Mouse (Mus musculus) right cerebral cortex, postnatal 25 days (tissue): ENCODE data around the gene Hk1.

Experiments
- DNase-seq: peaks from one replicate; pipeline ENCODE4 v3.0.0; 2022

Hk1 gene

GRCm38 (mm10) chr10:62379808-62380207 is at the start of gene Hk1:
Gene Hk1 (minus strand): TSS chr10:62379908.
- DNase-seq = no peak

GRCm38 (mm10) chr10:62425081-62425871 is 45.6 kb upstream of the Hk1 start:
- DNase-seq = no peak

- DNase-seq = no peak
Observed at GRCm38 (mm10) chr10:62422255-62422654, 42.5 kb upstream of the Hk1 start, which contains the start of gene Hkdc1. Gene Hkdc1 (minus strand): TSS chr10:62422491.

GRCm38 (mm10) chr10:62421127-62421526 is 41.4 kb upstream of the Hk1 start:
- no peak for DNase-seq

GRCm38 (mm10) chr10:62420399-62420798 is 40.7 kb upstream of the Hk1 start:
- DNase-seq = no peak

GRCm38 (mm10) chr10:62419422-62419821 is 39.7 kb upstream of the Hk1 start:
- no peak for DNase-seq

- DNase-seq = no peak
Observed at GRCm38 (mm10) chr10:62418831-62419356, 39.2 kb upstream of the Hk1 start.

GRCm38 (mm10) chr10:62413606-62413982 is 33.9 kb upstream of the Hk1 start:
- no peak for DNase-seq

- DNase-seq = no peak
Observed at GRCm38 (mm10) chr10:62412906-62413605, 33.3 kb upstream of the Hk1 start.

- no peak for DNase-seq
Observed at GRCm38 (mm10) chr10:62411431-62412410, 32.0 kb upstream of the Hk1 start.

GRCm38 (mm10) chr10:62410943-62411342 is 31.2 kb upstream of the Hk1 start:
- DNase-seq = peak; percentile 64

- no peak for DNase-seq
Observed at GRCm38 (mm10) chr10:62404901-62405300, 25.2 kb upstream of the Hk1 start.

- DNase-seq = peak; percentile 24
Observed at GRCm38 (mm10) chr10:62401641-62402111, 22.0 kb upstream of the Hk1 start.

GRCm38 (mm10) chr10:62383011-62383410 is 3.3 kb upstream of the Hk1 start:
- DNase-seq = no peak

GRCm38 (mm10) chr10:62380936-62381335 is 1.2 kb upstream of the Hk1 start:
- no peak for DNase-seq

GRCm38 (mm10) chr10:62358827-62359226 is 20.9 kb downstream of the Hk1 start:
- no peak for DNase-seq

GRCm38 (mm10) chr10:62356105-62356730 is 23.5 kb downstream of the Hk1 start:
- peak; percentile 45 for DNase-seq

GRCm38 (mm10) chr10:62345147-62345546 is 34.6 kb downstream of the Hk1 start:
- DNase-seq = no peak

GRCm38 (mm10) chr10:62344004-62344752 is 35.5 kb downstream of the Hk1 start:
- no peak for DNase-seq

- DNase-seq = no peak
Observed at GRCm38 (mm10) chr10:62342512-62342911, 37.2 kb downstream of the Hk1 start.

GRCm38 (mm10) chr10:62341956-62342355 is 37.8 kb downstream of the Hk1 start:
- no peak for DNase-seq
